Mouse (Mus musculus) neural tube, embryonic 12.5 days (tissue): ENCODE measurements around the gene Olfr430. TPM values are rescaled to one million over a fixed set of nuclear protein-coding genes. Genes with fewer than 3 reads are reported as not detected.

Experiments used
- ATAC-seq: fragments of 200-750 bp; cut with Nextera tagmentation; 2 replicates; pipeline ENCODE4 v1.8.0; 2017; ENCODE audit warnings: low read depth, mild to moderate bottlenecking, moderate TSS enrichment, moderate library complexity; ENCODE audit not compliant: low FRiP score
- H3K27ac ChIP-seq: fragments of 300-500 bp; sonication (generic); 2 replicates; pipeline ENCODE4 v1.5.1; 2016
- H3K27me3 ChIP-seq: fragments of 300-500 bp; sonication (generic); replicated peaks from 2 replicates; pipeline ENCODE4 v1.6.1; 2016; ENCODE audit warnings: mild to moderate bottlenecking
- H3K36me3 ChIP-seq: fragments of 300-500 bp; sonication (generic); 2 replicates; pipeline ENCODE4 v1.6.1; 2016; ENCODE audit warnings: mild to moderate bottlenecking
- H3K4me1 ChIP-seq: fragments of 300-500 bp; sonication (generic); 2 replicates; pipeline ENCODE4 v1.6.1; 2016
- H3K4me2 ChIP-seq: fragments of 300-500 bp; sonication (generic); replicated peaks from 2 replicates; pipeline ENCODE4 v1.6.1; 2016; ENCODE audit warnings: mild to moderate bottlenecking
- H3K4me3 ChIP-seq: fragments of 300-500 bp; sonication (generic); 2 replicates; pipeline ENCODE4 v1.5.1; 2016
- H3K9ac ChIP-seq: fragments of 300-500 bp; sonication (generic); 2 replicates; pipeline ENCODE4 v1.6.1; 2016; ENCODE audit warnings: mild to moderate bottlenecking
- H3K9me3 ChIP-seq: fragments of 300-500 bp; sonication (generic); 2 replicates; pipeline ENCODE4 v1.6.1; 2016; ENCODE audit warnings: mild to moderate bottlenecking
- WGBS: fragments of 180-500 bp; shearing (Covaris S2); methylation state at CpG from one replicate; pipeline ENCODE4 v1.1.7; 2016; 5-methylcytosine and 5-hydroxymethylcytosine counted together
- polyA plus RNA-seq: library from polyadenylated mRNA; unstranded; fragments of >200 nt; fragmentation: Nextera tagmentation; extraction: Ambion mirVana; gene quantifications from 2 replicates; pipeline ENCODE4 v1.2.1, GENCODE M21; 2016

The Olfr430 gene
- polyA plus RNA-seq, 1 experiment from 2014 or later, result not detected

DNA sequence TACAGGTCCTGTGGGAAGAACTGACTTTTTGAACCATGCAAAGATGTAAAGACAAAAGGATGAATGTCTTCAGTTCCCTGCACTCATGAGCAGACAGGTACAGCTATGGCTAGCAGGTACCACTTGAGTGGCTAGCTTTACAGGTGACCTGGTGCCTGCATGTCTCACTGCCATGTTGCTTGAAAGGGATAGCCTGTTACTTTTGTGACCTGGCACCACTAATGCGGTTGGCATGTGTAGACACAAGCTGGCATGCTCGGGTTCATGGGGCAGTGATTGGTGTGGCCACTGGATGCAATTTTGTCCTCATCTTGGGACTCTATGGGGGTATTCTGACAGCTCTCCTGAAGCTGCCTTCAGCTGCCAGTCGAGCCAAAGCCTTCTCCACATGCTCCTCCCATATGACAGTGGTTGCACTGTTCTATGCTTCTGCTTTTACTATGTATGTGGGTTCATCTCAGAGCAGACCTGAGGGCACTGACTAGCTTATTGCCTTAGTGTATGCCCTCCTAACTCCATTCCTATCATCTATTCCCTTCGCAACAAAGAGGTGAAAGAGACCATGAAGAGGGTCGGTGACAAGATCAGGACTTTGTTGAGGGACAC is 14.4 kb upstream of the Olfr430 start:
- no peak for ATAC-seq
- 90% methylated on average over 5 of the region's 5 CpGs for whole genome bisulfite sequencing
- no peaks in the 10 kb centered on the region for H3K4me1 ChIP-seq

GRCm38 (mm10) chr1:174052981-174053380 is 13.4 kb upstream of the Olfr430 start:
- H3K27ac ChIP-seq, result no peak overlapping the region
- no peak overlapping the region for H3K4me3 ChIP-seq
- H3K36me3 ChIP-seq, result no peaks in the 10 kb centered on the region
- WGBS, result 88% methylated on average over 3 of the region's 3 CpGs
- no peaks in the 10 kb centered on the region for H3K27me3 ChIP-seq
- no peak overlapping the region for H3K9ac ChIP-seq
- H3K9me3 ChIP-seq, result no peaks in the 10 kb centered on the region
- ATAC-seq, result no peak
- H3K4me2 ChIP-seq, result no peak overlapping the region
- H3K4me1 ChIP-seq, result no peaks in the 10 kb centered on the region

More for the DNA sequence above, 14.4 kb upstream of the Olfr430 start:
- H3K4me3 ChIP-seq, result no peak overlapping the region
- H3K4me2 ChIP-seq, result no peak overlapping the region
- H3K36me3 ChIP-seq, result no peaks in the 10 kb centered on the region
- H3K9me3 ChIP-seq, result no peaks in the 10 kb centered on the region
- H3K9ac ChIP-seq, result no peak overlapping the region
- H3K27me3 ChIP-seq, result no peaks in the 10 kb centered on the region
- H3K27ac ChIP-seq, result no peak overlapping the region

GRCm38 (mm10) chr1:174055248-174055647 is 11.2 kb upstream of the Olfr430 start:
- no peak for ATAC-seq
- no peaks in the 10 kb centered on the region for H3K4me1 ChIP-seq
- no peak overlapping the region for H3K9ac ChIP-seq
- no peak overlapping the region for H3K4me3 ChIP-seq
- no peaks in the 10 kb centered on the region for H3K36me3 ChIP-seq
- H3K4me2 ChIP-seq, result no peak overlapping the region
- H3K9me3 ChIP-seq, result no peaks in the 10 kb centered on the region
- H3K27me3 ChIP-seq, result no peaks in the 10 kb centered on the region
- 81% methylated on average over 2 of the region's 2 CpGs for WGBS
- H3K27ac ChIP-seq, result no peak overlapping the region

GRCm38 (mm10) chr1:174084031-174084430 is 17.6 kb downstream of the Olfr430 start, which contains the start of gene Olfr429:
TSS of gene Olfr429 (plus strand) at chr1:174084331.
- ATAC-seq, result no peak
- H3K9ac ChIP-seq, result no peak within 1 kb of the TSS
- H3K4me2 ChIP-seq, result no peak within 1 kb of the TSS
- no peak within 1 kb of the TSS for H3K27ac ChIP-seq
- H3K4me1 ChIP-seq, result no peaks in the 10 kb centered on the region
- no peaks in the 10 kb centered on the region for H3K27me3 ChIP-seq
- no peak within 1 kb of the TSS for H3K4me3 ChIP-seq
- H3K9me3 ChIP-seq, result no peaks in the 10 kb centered on the region
- 89% methylated on average over 2 of the region's 2 CpGs for WGBS
- no peaks in the 10 kb centered on the region for H3K36me3 ChIP-seq

DNA sequence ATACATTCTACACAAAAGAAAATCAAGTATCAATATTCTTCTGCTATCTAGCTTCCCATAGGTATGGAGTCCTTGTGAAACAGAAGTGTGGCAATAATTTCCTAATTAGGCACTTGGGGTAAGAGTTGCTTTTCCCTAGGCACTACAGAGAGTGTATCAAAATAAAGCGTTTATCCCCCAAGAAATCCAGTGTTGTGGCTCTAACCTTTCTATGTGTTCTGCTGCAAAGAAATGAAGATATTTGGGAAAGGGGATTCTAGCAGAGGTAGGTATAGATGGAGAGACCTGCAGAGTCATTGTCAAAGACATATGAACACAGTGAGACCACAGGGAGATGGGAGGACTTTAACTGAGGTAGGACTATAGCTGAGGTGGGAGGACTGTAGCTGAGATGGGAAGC is 30.2 kb downstream of the Olfr430 start, which contains the start of gene Olfr427:
TSS of gene Olfr427 (plus strand) at position 301 of the 400 bp plus-strand sequence.
- Histone ChIP-seq H3K4me2 (no peak within 1 kb of the TSS), H3K9ac (no peak within 1 kb of the TSS), H3K4me3 (no peak within 1 kb of the TSS), H3K9me3 (no peaks in the 10 kb centered on the region), H3K4me1 (no peaks in the 10 kb centered on the region), H3K36me3 (no peaks in the 10 kb centered on the region), H3K27ac (no peak within 1 kb of the TSS), H3K27me3 (no peaks in the 10 kb centered on the region)
- WGBS, result 88% methylated on average over 1 of the region's 1 CpGs
- ATAC-seq, result no peak

DNA sequence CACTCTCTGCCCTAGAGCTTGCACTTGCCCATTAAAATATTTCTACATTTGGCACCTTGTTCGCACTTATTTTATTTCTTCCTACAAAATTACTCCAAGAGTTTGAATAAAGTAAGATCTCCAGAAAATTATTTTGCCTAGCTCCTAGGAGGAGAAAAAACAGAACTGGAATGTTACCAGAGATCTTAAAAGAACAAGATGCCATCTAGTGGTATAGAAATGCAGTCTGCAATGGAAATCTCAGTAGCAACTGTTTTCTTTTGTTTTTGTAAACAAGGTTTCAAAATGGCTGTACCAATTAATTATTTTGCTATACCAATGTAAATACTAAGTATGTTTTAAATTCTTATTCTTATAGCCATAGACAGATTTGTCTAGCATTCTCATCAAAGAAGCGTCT is 37.3 kb downstream of the Olfr430 start:
- no peaks in the 10 kb centered on the region for H3K36me3 ChIP-seq
- H3K9me3 ChIP-seq, result no peaks in the 10 kb centered on the region
- no peak overlapping the region for H3K9ac ChIP-seq
- H3K4me2 ChIP-seq, result no peak overlapping the region
- H3K4me1 ChIP-seq, result no peaks in the 10 kb centered on the region
- no peaks in the 10 kb centered on the region for H3K27me3 ChIP-seq
- WGBS, result 67% methylated on average over 2 of the region's 2 CpGs
- no peak overlapping the region for H3K27ac ChIP-seq
- no peak for ATAC-seq
- H3K4me3 ChIP-seq, result no peak overlapping the region

- Histone ChIP-seq H3K9ac (no peak within 1 kb of the TSS), H3K36me3 (no peaks in the 10 kb centered on the region), H3K27ac (no peak within 1 kb of the TSS), H3K27me3 (no peaks in the 10 kb centered on the region), H3K4me2 (no peak within 1 kb of the TSS), H3K4me3 (no peak within 1 kb of the TSS), H3K9me3 (no peaks in the 10 kb centered on the region), H3K4me1 (no peaks in the 10 kb centered on the region)
- ATAC-seq, result no peak
- 53% methylated on average over 2 of the region's 2 CpGs for WGBS
Observed at GRCm38 (mm10) chr1:174121062-174121461, 54.7 kb downstream of the Olfr430 start, which contains the start of gene Olfr231. TSS of gene Olfr231 (minus strand) at chr1:174121162.

Other genes with a start within 250 kb of the Olfr430 start
- 0.29 and 0.45 TPM in 2 replicates for gene Ifi211, start 153.6 kb upstream of the Olfr430 start, polyA plus RNA-seq
- 0.70 and 1.0 TPM in 2 replicates for gene Mndal, start 124.1 kb upstream of the Olfr430 start, polyA plus RNA-seq
- 0.36 and 0.66 TPM in 2 replicates for gene Ifi203, start 123.9 kb upstream of the Olfr430 start, polyA plus RNA-seq
- not detected in 2 replicates for gene Ifi202b, start 83.9 kb upstream of the Olfr430 start, polyA plus RNA-seq
- not detected in 2 replicates for gene Ifi205, start 34.8 kb upstream of the Olfr430 start, polyA plus RNA-seq
- gene Olfr433, start 25.9 kb upstream of the Olfr430 start, polyA plus RNA-seq, result not detected in 2 replicates
- not detected in 2 replicates for gene Olfr432, start 17.4 kb upstream of the Olfr430 start, polyA plus RNA-seq
- gene Olfr429, start 17.7 kb downstream of the Olfr430 start, polyA plus RNA-seq, result not detected in 2 replicates
- gene Olfr427, start 30.3 kb downstream of the Olfr430 start, polyA plus RNA-seq, result not detected in 2 replicates
- not detected in 2 replicates for gene Olfr231, start 54.6 kb downstream of the Olfr430 start, polyA plus RNA-seq
- gene Olfr424, start 64.9 kb downstream of the Olfr430 start, polyA plus RNA-seq, result not detected in 2 replicates
- gene Olfr420, start 89.0 kb downstream of the Olfr430 start, polyA plus RNA-seq, result not detected in 2 replicates
- 0.89 and 1.1 TPM in 2 replicates for gene Spta1, start 106.2 kb downstream of the Olfr430 start, polyA plus RNA-seq
- gene Olfr419, start 185.5 kb downstream of the Olfr430 start, polyA plus RNA-seq, result not detected in 2 replicates